Mouse (Mus musculus): ENCODE measurements around the gene Rspry1. TPM values are rescaled to one million over a fixed set of nuclear protein-coding genes. Genes with fewer than 3 reads are reported as not detected.
A peak's percentile ranks its signal among the peaks of the same experiment; 100 is the strongest.

The Rspry1 gene
- polyA plus RNA-seq, 1 experiment: 7.4 TPM

DNA sequence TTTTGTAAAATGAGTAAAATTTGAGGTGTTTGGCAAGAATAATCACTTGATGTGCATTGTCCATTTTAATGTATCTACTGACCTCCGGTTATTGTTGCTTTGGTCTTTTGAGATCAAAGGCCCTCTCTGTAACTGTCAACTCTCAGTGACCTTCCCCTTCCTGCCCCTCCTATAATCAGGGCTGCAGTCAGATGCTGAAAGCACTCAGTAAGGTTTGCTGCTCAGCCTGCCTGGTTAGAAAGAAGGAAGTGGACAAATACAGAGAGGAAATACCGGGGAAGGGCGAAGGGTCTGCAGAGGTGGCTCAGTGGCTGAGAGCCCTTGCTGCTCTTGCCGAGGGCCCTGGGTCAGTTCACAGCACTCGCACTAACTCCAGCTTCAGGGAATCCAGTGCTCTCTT, 72.6 kb downstream of the Rspry1 start:
- H3K36me3 ChIP-seq (ENCODE audit: control insufficient read depth, insufficient read depth): peaks cover 24% of the 10 kb centered on the region
- H3K27me3 ChIP-seq (ENCODE audit: control insufficient read depth, insufficient read depth, insufficient read length): no peaks in the 10 kb centered on the region
- TF ChIP-seq USF1 (IDR thresholded peaks at IDR 0.05; ENCODE audit: low read depth) (no peak), TCF3 (IDR thresholded peaks at IDR 0.05; ENCODE audit: insufficient read length, low read depth) (no peak), MAX (IDR thresholded peaks at IDR 0.05; ENCODE audit: low read depth) (no peak), POLR2AphosphoS2 (IDR thresholded peaks at IDR 0.05; ENCODE audit: insufficient read length, low read depth) (no peak), E2F4 (IDR thresholded peaks at IDR 0.05; ENCODE audit: insufficient read depth) (no peak), MYOD1 (IDR thresholded peaks at IDR 0.05; ENCODE audit: control insufficient read depth in 1 of 3, insufficient read length in 2 of 3, low read depth in 2 of 3) (no peak), MYOG (IDR thresholded peaks at IDR 0.05; ENCODE audit: control insufficient read depth in 1 of 3, insufficient read depth in 1 of 3, insufficient read length in 2 of 3, low read depth in 2 of 3) (no peak), CEBPB (IDR thresholded peaks at IDR 0.05; ENCODE audit: insufficient read depth, poor library complexity, severe bottlenecking) (no peak), TCF12 (IDR thresholded peaks at IDR 0.05; ENCODE audit: insufficient read depth, poor library complexity, severe bottlenecking) (no peak), SRF (IDR thresholded peaks at IDR 0.05; ENCODE audit: control insufficient read depth, insufficient read length, low read depth) (no peak), POLR2A (IDR thresholded peaks at IDR 0.05; ENCODE audit: insufficient read length, low read depth) (no peak)

DNA sequence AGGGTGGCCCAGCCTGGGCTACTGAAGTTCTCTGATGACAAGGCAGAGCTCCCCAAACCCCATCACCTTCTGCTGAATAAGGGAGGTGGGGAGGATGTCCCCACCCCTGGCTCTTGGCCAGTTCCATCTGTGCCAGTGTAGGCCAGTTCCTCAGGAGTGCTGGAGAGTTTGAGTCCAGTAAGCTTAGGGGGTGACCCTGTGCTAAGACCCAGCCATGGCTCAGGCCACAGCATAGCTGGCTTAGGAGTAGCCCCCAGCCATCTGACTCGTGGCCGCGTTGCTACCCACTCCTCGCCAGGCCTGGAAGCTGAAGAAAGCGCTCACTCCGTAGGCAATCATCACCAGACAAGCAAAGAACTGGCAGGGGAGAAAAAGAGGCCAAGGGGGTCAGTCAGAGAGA, 74.2 kb downstream of the Rspry1 start:
- no peak overlapping the region for H3K4me3 ChIP-seq
- peaks cover 22% of the 10 kb centered on the region for H3K36me3 ChIP-seq (ENCODE audit: control insufficient read depth, insufficient read depth)
- no peaks in the 10 kb centered on the region for H3K27me3 ChIP-seq (ENCODE audit: control insufficient read depth, insufficient read depth, insufficient read length)
- TF ChIP-seq CEBPB (IDR thresholded peaks at IDR 0.05; ENCODE audit: insufficient read depth, poor library complexity, severe bottlenecking) (no peak), POLR2AphosphoS2 (IDR thresholded peaks at IDR 0.05; ENCODE audit: insufficient read length, low read depth) (peak; percentile 13), MAX (IDR thresholded peaks at IDR 0.05; ENCODE audit: low read depth) (no peak), POLR2A (IDR thresholded peaks at IDR 0.05; ENCODE audit: insufficient read length, low read depth) (no peak), TCF12 (IDR thresholded peaks at IDR 0.05; ENCODE audit: insufficient read depth, poor library complexity, severe bottlenecking) (no peak), MYOD1 (IDR thresholded peaks at IDR 0.05; ENCODE audit: control insufficient read depth in 1 of 3, insufficient read length in 2 of 3, low read depth in 2 of 3) (no peak), E2F4 (IDR thresholded peaks at IDR 0.05; ENCODE audit: insufficient read depth) (no peak)
- no peaks in the 10 kb centered on the region for H3K79me2 ChIP-seq (ENCODE audit: control insufficient read depth, insufficient read depth)
- H3ac ChIP-seq (ENCODE audit: control insufficient read depth, insufficient read length): no peak overlapping the region
- H3K4me2 ChIP-seq (ENCODE audit: low read depth): no peak overlapping the region

More for the DNA sequence above, 72.6 kb downstream of the Rspry1 start:
- Histone ChIP-seq H3K79me2 (ENCODE audit: control insufficient read depth, insufficient read depth) (no peaks in the 10 kb centered on the region), H3K4me3 (no peak overlapping the region), H3ac (ENCODE audit: control insufficient read depth, insufficient read length) (no peak overlapping the region), H3K4me2 (ENCODE audit: low read depth) (no peak overlapping the region)

DNA sequence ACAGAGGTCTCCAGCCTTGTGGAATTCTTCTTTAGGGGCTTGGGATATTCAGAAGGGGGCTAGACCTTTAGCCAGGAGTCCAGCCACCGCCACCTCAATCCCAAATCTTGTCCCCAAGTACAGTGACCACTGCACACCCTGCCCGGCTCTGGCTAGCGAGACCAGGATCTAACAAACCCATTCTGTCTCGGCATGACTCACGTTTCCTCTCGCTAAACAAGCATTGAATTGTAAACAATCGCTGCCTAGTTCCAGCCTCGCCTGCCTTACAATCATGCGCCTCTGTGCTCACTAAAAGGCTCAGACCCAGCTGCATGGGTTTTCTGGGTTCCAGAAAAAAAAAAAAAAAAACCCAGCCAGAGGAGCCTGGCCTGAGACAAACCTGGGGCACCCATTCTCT, 76.8 kb downstream of the Rspry1 start:
- H3ac ChIP-seq (ENCODE audit: control insufficient read depth, insufficient read length): no peak overlapping the region
- H3K4me2 ChIP-seq (ENCODE audit: low read depth): peak overlapping the region; percentile 12
- no peak for TF ChIP-seq MYOD1 (IDR thresholded peaks at IDR 0.05; ENCODE audit: control insufficient read depth in 1 of 3, insufficient read length in 2 of 3, low read depth in 2 of 3)
- TF ChIP-seq MYOG (IDR thresholded peaks at IDR 0.05; ENCODE audit: control insufficient read depth in 1 of 3, insufficient read depth in 1 of 3, insufficient read length in 2 of 3, low read depth in 2 of 3): no peak
- no peak for TF ChIP-seq POLR2A (IDR thresholded peaks at IDR 0.05; ENCODE audit: insufficient read length, low read depth)
- TF ChIP-seq SRF (IDR thresholded peaks at IDR 0.05; ENCODE audit: control insufficient read depth, insufficient read length, low read depth): no peak
- no peak for TF ChIP-seq TCF12 (IDR thresholded peaks at IDR 0.05; ENCODE audit: insufficient read depth, poor library complexity, severe bottlenecking)
- no peak for TF ChIP-seq POLR2AphosphoS2 (IDR thresholded peaks at IDR 0.05; ENCODE audit: insufficient read length, low read depth)
- no peak for TF ChIP-seq USF1 (IDR thresholded peaks at IDR 0.05; ENCODE audit: low read depth)
- no peak for TF ChIP-seq MAX (IDR thresholded peaks at IDR 0.05; ENCODE audit: low read depth)
- no peak for TF ChIP-seq CEBPB (IDR thresholded peaks at IDR 0.05; ENCODE audit: insufficient read depth, poor library complexity, severe bottlenecking)
- TF ChIP-seq REST (IDR thresholded peaks at IDR 0.05; ENCODE audit: insufficient read depth, insufficient read length): no peak
- H3K4me3 ChIP-seq: no peak overlapping the region
- H3K27me3 ChIP-seq (ENCODE audit: control insufficient read depth, insufficient read depth, insufficient read length): no peaks in the 10 kb centered on the region
- H3K36me3 ChIP-seq (ENCODE audit: control insufficient read depth, insufficient read depth): peaks cover 10% of the 10 kb centered on the region
- no peaks in the 10 kb centered on the region for H3K79me2 ChIP-seq (ENCODE audit: control insufficient read depth, insufficient read depth)

DNA sequence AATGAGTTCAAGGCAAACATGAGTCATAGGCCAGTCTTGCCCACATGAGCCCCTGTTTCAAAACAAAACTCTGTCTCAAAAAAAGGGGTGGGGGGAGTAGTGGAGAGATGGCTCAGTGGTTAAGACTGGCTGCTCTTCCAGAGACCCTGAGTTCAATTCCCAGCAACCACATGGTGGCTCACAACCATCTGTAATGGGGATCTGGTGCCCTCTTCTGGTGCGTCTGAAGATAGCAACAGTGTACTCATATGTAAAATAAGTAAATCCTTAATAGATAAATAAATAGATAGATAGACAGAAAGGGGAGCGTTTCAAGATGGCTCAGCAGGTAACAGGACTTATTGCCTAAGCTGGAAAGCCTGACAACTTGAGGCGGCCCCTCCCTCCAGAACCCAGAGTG, 78.7 kb downstream of the Rspry1 start:
- H3K27me3 ChIP-seq (ENCODE audit: control insufficient read depth, insufficient read depth, insufficient read length): no peaks in the 10 kb centered on the region
- no peak for TF ChIP-seq SRF (IDR thresholded peaks at IDR 0.05; ENCODE audit: control insufficient read depth, insufficient read length, low read depth)
- TF ChIP-seq REST (IDR thresholded peaks at IDR 0.05; ENCODE audit: insufficient read depth, insufficient read length): no peak
- TF ChIP-seq POLR2A (IDR thresholded peaks at IDR 0.05; ENCODE audit: insufficient read length, low read depth): no peak
- TF ChIP-seq CEBPB (IDR thresholded peaks at IDR 0.05; ENCODE audit: insufficient read depth, poor library complexity, severe bottlenecking): no peak
- TF ChIP-seq TCF12 (IDR thresholded peaks at IDR 0.05; ENCODE audit: insufficient read depth, poor library complexity, severe bottlenecking): no peak
- no peak for TF ChIP-seq POLR2AphosphoS2 (IDR thresholded peaks at IDR 0.05; ENCODE audit: insufficient read length, low read depth)
- TF ChIP-seq MYOD1 (IDR thresholded peaks at IDR 0.05; ENCODE audit: control insufficient read depth in 1 of 3, insufficient read length in 2 of 3, low read depth in 2 of 3): no peak
- TF ChIP-seq E2F4 (IDR thresholded peaks at IDR 0.05; ENCODE audit: insufficient read depth): no peak

More for the DNA sequence above, 78.7 kb downstream of the Rspry1 start:
- Histone ChIP-seq H3K4me2 (ENCODE audit: low read depth) (no peak overlapping the region), H3K4me3 (no peak overlapping the region), H3K79me2 (ENCODE audit: control insufficient read depth, insufficient read depth) (no peaks in the 10 kb centered on the region), H3ac (ENCODE audit: control insufficient read depth, insufficient read length) (no peak overlapping the region), H3K36me3 (ENCODE audit: control insufficient read depth, insufficient read depth) (no peaks in the 10 kb centered on the region)

Data from myocyte (in vitro differentiated cells).